Mouse (Mus musculus): Measurements from ENCODE around the gene Spcs3.

DNA sequence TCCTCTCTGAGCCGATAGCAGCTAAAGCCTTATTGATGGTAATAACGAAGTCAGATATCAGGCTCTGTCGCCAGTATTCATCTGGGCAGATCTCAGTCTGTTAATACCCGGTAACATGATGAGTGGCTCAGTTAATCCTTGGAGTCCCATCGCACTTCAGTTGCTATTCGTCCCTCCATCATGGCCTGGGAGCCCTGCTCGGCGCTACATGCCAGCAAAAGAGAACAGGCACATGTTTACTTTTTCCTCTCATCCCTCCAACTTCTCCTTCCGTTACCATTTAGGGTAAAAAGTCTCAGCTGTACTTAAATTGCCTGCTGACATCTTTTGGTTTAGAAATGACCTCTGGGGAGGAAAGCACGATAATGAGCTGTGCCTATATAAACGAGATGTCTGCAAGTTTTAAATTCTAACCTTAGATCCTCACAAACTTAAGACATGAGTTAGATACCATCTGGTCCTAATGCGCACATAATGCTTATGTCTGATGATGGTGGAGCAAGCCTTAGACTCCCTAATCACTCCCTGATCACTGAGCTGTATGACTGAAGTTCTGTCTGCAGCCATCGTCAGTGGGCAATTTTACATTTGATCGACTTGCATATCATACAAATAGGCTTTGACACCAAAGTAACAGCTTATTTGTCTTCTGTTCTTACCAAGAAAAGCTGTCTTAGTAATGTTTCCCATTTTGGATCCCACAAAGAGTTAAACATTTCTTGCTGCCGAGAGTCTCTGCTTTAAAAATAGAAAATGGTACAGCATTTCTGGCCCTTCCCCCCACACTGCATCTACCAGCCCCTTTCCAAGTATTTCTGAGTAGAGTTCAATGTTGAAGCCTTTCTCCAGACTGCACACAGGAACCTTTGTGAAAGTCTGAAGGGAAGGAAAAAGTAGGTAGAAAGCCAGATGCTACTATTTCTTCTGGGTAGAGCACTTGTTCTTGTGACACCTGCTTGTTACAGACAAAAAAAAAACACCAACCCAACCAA, 41.1 kb upstream of the Spcs3 start:
- TF ChIP-seq CTCF (IDR thresholded peaks at IDR 0.05; ENCODE audit: borderline replicate concordance, insufficient read depth, low read depth, low read length) (no peak), POLR2A (IDR thresholded peaks at IDR 0.05; ENCODE audit: borderline replicate concordance, insufficient read depth, low read length) (no peak)

Measured in cerebellum, adult 2 months (tissue).